Mouse (Mus musculus) hindbrain, embryonic 13.5 days (tissue): ENCODE measurements at regions not wholly inside any gene's neighbourhood (a gene's known extent, or its start where the extent isn't known, plus 50 kb on each side); places are given as distances from the start of the nearest gene placed in this dataset.
"Not testable (repeated sequence)": the region's sequence is repeated elsewhere in the genome, so short reads cannot be mapped to it uniquely, and the experiment has no call there.

ENCODE experiments used
- ATAC-seq: fragments of 200-750 bp; cut with Nextera tagmentation; 2 replicates; pipeline ENCODE4 v1.8.0; 2017; ENCODE audit warnings: moderate TSS enrichment; ENCODE audit not compliant: low FRiP score
- H3K27ac ChIP-seq: fragments of 300-500 bp; sonication (generic); 2 replicates; pipeline ENCODE4 v1.5.1; 2015; ENCODE audit warnings: inconsistent platforms, mild to moderate bottlenecking, moderate library complexity
- H3K27me3 ChIP-seq: fragments of 300-500 bp; sonication (generic); 2 replicates; pipeline ENCODE4 v1.6.1; 2015; ENCODE audit warnings: mild to moderate bottlenecking, inconsistent platforms
- H3K36me3 ChIP-seq: fragments of 300-500 bp; sonication (generic); 2 replicates; pipeline ENCODE4 v1.6.1; 2015; ENCODE audit warnings: mild to moderate bottlenecking, inconsistent platforms
- H3K4me1 ChIP-seq: fragments of 300-500 bp; sonication (generic); replicated peaks from 2 replicates; pipeline ENCODE4 v1.6.1; 2015; ENCODE audit warnings: inconsistent platforms
- H3K4me2 ChIP-seq: fragments of 300-500 bp; sonication (generic); 2 replicates; pipeline ENCODE4 v1.6.1; 2015; ENCODE audit warnings: inconsistent platforms, mild to moderate bottlenecking, moderate library complexity
- H3K4me3 ChIP-seq: fragments of 300-500 bp; sonication (generic); 2 replicates; pipeline ENCODE4 v1.5.1; 2015; ENCODE audit warnings: mild to moderate bottlenecking, inconsistent platforms
- H3K9ac ChIP-seq: fragments of 300-500 bp; sonication (generic); 2 replicates; pipeline ENCODE4 v1.6.1; 2015; ENCODE audit warnings: mild to moderate bottlenecking, inconsistent platforms
- H3K9me3 ChIP-seq: fragments of 300-500 bp; sonication (generic); 2 replicates; pipeline ENCODE4 v1.6.1; 2016; ENCODE audit warnings: inconsistent platforms
- WGBS: fragments of 180-500 bp; shearing (Covaris S2); methylation state at CpG from one replicate; pipeline ENCODE4 v1.1.7; 2015; 5-methylcytosine and 5-hydroxymethylcytosine counted together

- H3K9ac ChIP-seq = no peak overlapping the region
- H3K27ac ChIP-seq = no peak overlapping the region
- ATAC-seq = no peak
- H3K4me2 ChIP-seq = no peak overlapping the region
- H3K9me3 ChIP-seq = no peaks in the 10 kb centered on the region
- no peaks in the 10 kb centered on the region for H3K4me1 ChIP-seq
- no peaks in the 10 kb centered on the region for H3K36me3 ChIP-seq
- H3K27me3 ChIP-seq = no peaks in the 10 kb centered on the region
- no peak overlapping the region for H3K4me3 ChIP-seq
Observed at GRCm38 (mm10) chr15:42107106-42107505, 1972.9 kb downstream of the 9330182O14Rik start.

GRCm38 (mm10) chr15:42111811-42112210, 1977.6 kb downstream of the 9330182O14Rik start:
- no peak overlapping the region for H3K4me2 ChIP-seq
- H3K4me1 ChIP-seq = no peaks in the 10 kb centered on the region
- H3K36me3 ChIP-seq = no peaks in the 10 kb centered on the region
- no peak overlapping the region for H3K9ac ChIP-seq
- no peak for ATAC-seq
- H3K4me3 ChIP-seq = no peak overlapping the region
- no peaks in the 10 kb centered on the region for H3K27me3 ChIP-seq
- H3K9me3 ChIP-seq = no peaks in the 10 kb centered on the region
- H3K27ac ChIP-seq = no peak overlapping the region
- 74% methylated on average over 5 of the region's 5 CpGs for WGBS

- WGBS = 91% methylated on average over 1 of the region's 1 CpGs
- Histone ChIP-seq H3K9ac (no peak overlapping the region), H3K27me3 (no peaks in the 10 kb centered on the region), H3K9me3 (no peaks in the 10 kb centered on the region), H3K4me1 (no peaks in the 10 kb centered on the region), H3K4me3 (no peak overlapping the region), H3K36me3 (no peaks in the 10 kb centered on the region), H3K4me2 (no peak overlapping the region), H3K27ac (no peak overlapping the region)
- no peak for ATAC-seq
Observed at GRCm38 (mm10) chr15:42127471-42127870, 1993.3 kb downstream of the 9330182O14Rik start.

- WGBS = 95% methylated on average over 3 of the region's 3 CpGs
- Histone ChIP-seq H3K27me3 (no peaks in the 10 kb centered on the region), H3K4me3 (no peak overlapping the region), H3K9ac (no peak overlapping the region), H3K9me3 (no peaks in the 10 kb centered on the region), H3K4me2 (no peak overlapping the region), H3K4me1 (no peaks in the 10 kb centered on the region), H3K36me3 (no peaks in the 10 kb centered on the region), H3K27ac (no peak overlapping the region)
- no peak for ATAC-seq
Observed at GRCm38 (mm10) chr15:42128976-42129375, 1994.8 kb downstream of the 9330182O14Rik start.

GRCm38 (mm10) chr15:42166546-42166945, 2032.4 kb downstream of the 9330182O14Rik start:
- no peak overlapping the region for H3K27ac ChIP-seq
- ATAC-seq = no peak

GRCm38 (mm10) chr15:42177766-42178165, 2043.6 kb downstream of the 9330182O14Rik start:
- not testable (repeated sequence) for H3K9me3 ChIP-seq, H3K4me3 ChIP-seq, H3K36me3 ChIP-seq, H3K27ac ChIP-seq, H3K27me3 ChIP-seq, ATAC-seq, H3K4me2 ChIP-seq, H3K4me1 ChIP-seq, H3K9ac ChIP-seq
- WGBS = 80% methylated on average over 1 of the region's 1 CpGs

More at GRCm38 (mm10) chr15:42166546-42166945, 2032.4 kb downstream of the 9330182O14Rik start:
- no peaks in the 10 kb centered on the region for H3K4me1 ChIP-seq
- H3K9ac ChIP-seq = no peak overlapping the region
- H3K36me3 ChIP-seq = no peaks in the 10 kb centered on the region
- no peaks in the 10 kb centered on the region for H3K9me3 ChIP-seq
- no peaks in the 10 kb centered on the region for H3K27me3 ChIP-seq
- no peak overlapping the region for H3K4me3 ChIP-seq
- no peak overlapping the region for H3K4me2 ChIP-seq

GRCm38 (mm10) chr15:42207187-42207846, 2073.2 kb downstream of the 9330182O14Rik start:
- Histone ChIP-seq H3K4me2 (no peak overlapping the region), H3K27ac (no peak overlapping the region), H3K36me3 (no peaks in the 10 kb centered on the region), H3K4me3 (no peak overlapping the region), H3K4me1 (0 out of 2 replicates have a peak, but pooled peaks cover 3% of the 10 kb centered on the region), H3K27me3 (no peaks in the 10 kb centered on the region), H3K9me3 (no peaks in the 10 kb centered on the region), H3K9ac (no peak overlapping the region)
- ATAC-seq = peak; percentile 82
- 50% methylated on average over 5 of the region's 5 CpGs for WGBS

- Histone ChIP-seq H3K4me2 (no peak overlapping the region), H3K4me1 (no peaks in the 10 kb centered on the region), H3K36me3 (no peaks in the 10 kb centered on the region), H3K27me3 (no peaks in the 10 kb centered on the region), H3K4me3 (no peak overlapping the region), H3K9ac (no peak overlapping the region), H3K27ac (no peak overlapping the region), H3K9me3 (no peaks in the 10 kb centered on the region)
- WGBS = 90% methylated on average over 11 of the region's 11 CpGs
- ATAC-seq = no peak
Observed at GRCm38 (mm10) chr15:42219496-42219895, 2085.3 kb downstream of the 9330182O14Rik start.

- no peak overlapping the region for H3K9ac ChIP-seq
- no peaks in the 10 kb centered on the region for H3K4me1 ChIP-seq
Observed at GRCm38 (mm10) chr15:42220005-42220404, 2085.8 kb downstream of the 9330182O14Rik start.

GRCm38 (mm10) chr15:42225006-42225405, 2090.8 kb downstream of the 9330182O14Rik start:
- no peak overlapping the region for H3K4me3 ChIP-seq
- H3K4me2 ChIP-seq = no peak overlapping the region
- no peaks in the 10 kb centered on the region for H3K36me3 ChIP-seq
- no peak overlapping the region for H3K9ac ChIP-seq
- H3K9me3 ChIP-seq = no peaks in the 10 kb centered on the region
- WGBS = 74% methylated on average over 1 of the region's 1 CpGs
- H3K27ac ChIP-seq = no peak overlapping the region
- ATAC-seq = no peak
- H3K27me3 ChIP-seq = no peaks in the 10 kb centered on the region
- no peaks in the 10 kb centered on the region for H3K4me1 ChIP-seq

More at GRCm38 (mm10) chr15:42220005-42220404, 2085.8 kb downstream of the 9330182O14Rik start:
- H3K27me3 ChIP-seq = no peaks in the 10 kb centered on the region
- H3K36me3 ChIP-seq = no peaks in the 10 kb centered on the region
- no peak for ATAC-seq
- H3K27ac ChIP-seq = no peak overlapping the region
- 78% methylated on average over 3 of the region's 3 CpGs for WGBS
- H3K4me2 ChIP-seq = no peak overlapping the region
- no peaks in the 10 kb centered on the region for H3K9me3 ChIP-seq
- no peak overlapping the region for H3K4me3 ChIP-seq

GRCm38 (mm10) chr15:42231692-42232091, 2097.5 kb downstream of the 9330182O14Rik start:
- H3K9me3 ChIP-seq = peaks cover 11% of the 10 kb centered on the region
- no peak overlapping the region for H3K27ac ChIP-seq
- no peaks in the 10 kb centered on the region for H3K4me1 ChIP-seq
- H3K4me2 ChIP-seq = no peak overlapping the region
- 93% methylated on average over 3 of the region's 3 CpGs for WGBS
- ATAC-seq = no peak
- H3K4me3 ChIP-seq = no peak overlapping the region
- H3K27me3 ChIP-seq = no peaks in the 10 kb centered on the region
- no peaks in the 10 kb centered on the region for H3K36me3 ChIP-seq
- H3K9ac ChIP-seq = no peak overlapping the region

GRCm38 (mm10) chr15:42246812-42247211, 2112.6 kb downstream of the 9330182O14Rik start:
- Histone ChIP-seq H3K4me3 (no peak overlapping the region), H3K4me1 (no peaks in the 10 kb centered on the region), H3K27ac (no peak overlapping the region), H3K9me3 (no peaks in the 10 kb centered on the region), H3K9ac (no peak overlapping the region), H3K36me3 (no peaks in the 10 kb centered on the region), H3K4me2 (no peak overlapping the region), H3K27me3 (no peaks in the 10 kb centered on the region)
- ATAC-seq = no peak
- 92% methylated on average over 1 of the region's 1 CpGs for WGBS

GRCm38 (mm10) chr15:42252730-42253330, 2118.7 kb downstream of the 9330182O14Rik start:
- H3K27me3 ChIP-seq = no peaks in the 10 kb centered on the region
- H3K36me3 ChIP-seq = no peaks in the 10 kb centered on the region
- H3K4me2 ChIP-seq = no peak overlapping the region
- no peaks in the 10 kb centered on the region for H3K9me3 ChIP-seq
- H3K9ac ChIP-seq = no peak overlapping the region
- no peaks in the 10 kb centered on the region for H3K4me1 ChIP-seq
- no peak overlapping the region for H3K27ac ChIP-seq
- no peak for ATAC-seq
- WGBS = 85% methylated on average over 2 of the region's 2 CpGs
- H3K4me3 ChIP-seq = no peak overlapping the region
